ENCODE assay signal across 10 mouse cellular contexts in the genomic region with DNA sequence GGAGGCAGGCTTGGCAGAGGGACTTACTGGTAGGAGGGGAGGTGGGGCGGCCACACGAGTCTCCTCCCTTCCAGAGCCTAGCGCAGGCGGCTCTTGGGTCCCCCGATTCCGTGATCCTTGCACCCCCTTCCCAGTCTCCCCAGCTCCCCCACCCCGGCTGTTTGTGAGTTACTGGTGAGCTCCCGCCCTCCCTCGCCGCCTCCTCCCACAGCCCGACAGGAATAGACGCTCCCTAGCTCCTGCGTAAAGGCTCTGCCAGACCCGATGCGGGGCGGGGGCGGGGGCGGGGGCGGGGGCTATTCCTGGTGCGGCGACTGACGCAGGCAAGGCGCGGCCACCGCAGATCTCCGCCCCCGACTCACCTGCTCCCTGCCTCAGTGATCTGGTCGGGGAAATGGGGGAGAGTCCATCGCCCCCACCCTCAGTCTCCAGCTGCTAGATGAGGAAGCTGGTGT.
DNase-seq lines count a peak whose midpoint lies in the region; ATAC-seq and TF ChIP-seq lines count a peak whose summit lies in the region.
"Had no signal": no experiment of that assay in that cellular context is flagged by ENCODE, and none has a peak within 500 bp of the region (broad histone marks: within the 10 kb centered on the region; RNA-seq: fewer than 3 reads in every experiment).

No protein-coding gene starts in this region.

- H3K27me3 ChIP-seq in heart, adult 2 months (ENCODE audit: control insufficient read depth, insufficient read depth, low read length) = peaks cover 6% of the 10 kb centered on the region; the same call in 1 of the 2 replicates
- H3K27me3 ChIP-seq in embryonic facial prominence, embryonic 10.5 days (replicated peaks; ENCODE audit: low read depth, poor library complexity, severe bottlenecking) = peaks cover 75% of the 10 kb centered on the region
- peaks cover 10% of the 10 kb centered on the region; the same call in 1 of the 2 replicates for H3K27me3 ChIP-seq in hindbrain, embryonic 14.5 days (ENCODE audit: control insufficient read depth, insufficient read depth, low read length)
- H3K27me3 ChIP-seq in limb, embryonic 13.5 days = peaks cover 93% of the 10 kb centered on the region

- no peak for TF ChIP-seq EP300 in heart, adult 2 months (IDR thresholded peaks at IDR 0.05; ENCODE audit: insufficient read depth, low read depth, low read length)

- peak; percentile 17 to 26 for DNase-seq in heart, adult 2 months
- DNase-seq in heart, adult 9 months (ENCODE audit: low spot score in 2 of 2) = no peak
- peak; percentile 36 for DNase-seq in embryonic facial prominence, embryonic 10.5 days (ENCODE audit: low spot score)
- no peak for DNase-seq in hindbrain, embryonic 14.5 days (ENCODE audit: low spot score)
- DNase-seq in adrenal gland, adult 18-20 months (ENCODE audit: low spot score in 2 of 2) = no peak
- no peak for DNase-seq in gastrocnemius, postnatal 10 days

- H3K9me3 ChIP-seq in embryonic facial prominence, embryonic 10.5 days = no peaks in the 10 kb centered on the region
- H3K9me3 ChIP-seq in hindbrain, embryonic 14.5 days (ENCODE audit: control insufficient read depth, low read length) = no peaks in the 10 kb centered on the region
- H3K9me3 ChIP-seq in limb, embryonic 13.5 days = no peaks in the 10 kb centered on the region

- no peak overlapping the region for H3K4me3 ChIP-seq in heart, adult 2 months
- peak overlapping the region; percentile 40 for H3K4me3 ChIP-seq in embryonic facial prominence, embryonic 10.5 days
- no peak overlapping the region for H3K4me3 ChIP-seq in hindbrain, embryonic 14.5 days (replicated peaks; ENCODE audit: low read length)
- H3K4me3 ChIP-seq in limb, embryonic 13.5 days = peak overlapping the region; percentile 24
- H3K4me3 ChIP-seq: erythroblast, embryonic 14.5 days; myocyte had no signal

- intact Hi-C loops in heart, adult 2 months (cut with DNase I) = loop anchor here (5.0 to 10.0 kb wide), 3 partner anchors 223 to 425 kb away; a partner anchor contains a TSS

- 0 out of 2 replicates have a peak, but pooled peaks cover 2% of the 10 kb centered on the region for H3K4me1 ChIP-seq in heart, adult 2 months (ENCODE audit: control insufficient read depth, insufficient read depth, low read length)
- H3K4me1 ChIP-seq in embryonic facial prominence, embryonic 10.5 days = peaks cover 42% of the 10 kb centered on the region
- peaks cover 11% of the 10 kb centered on the region for H3K4me1 ChIP-seq in hindbrain, embryonic 14.5 days (replicated peaks; ENCODE audit: control insufficient read depth, insufficient read depth, low read length)
- peaks cover 29% of the 10 kb centered on the region for H3K4me1 ChIP-seq in limb, embryonic 13.5 days

- no peak for ATAC-seq in hindbrain, embryonic 14.5 days (ENCODE audit: low FRiP score)
- ATAC-seq in limb, embryonic 13.5 days (ENCODE audit: low FRiP score, low read depth) = no peak
- no peak for ATAC-seq in erythroblast, adult 5-6 weeks (replicated peaks; ENCODE audit: low FRiP score, poor library complexity, severe bottlenecking)

- peak overlapping the region; percentile 42 for H3K4me2 ChIP-seq in hindbrain, embryonic 14.5 days (replicated peaks)
- peak overlapping the region; percentile 56 for H3K4me2 ChIP-seq in limb, embryonic 13.5 days (replicated peaks)

- TF ChIP-seq CTCF in heart, adult 2 months (IDR thresholded peaks at IDR 0.05) = no peak

- no peak overlapping the region for H3K27ac ChIP-seq in heart, adult 2 months
- H3K27ac ChIP-seq in embryonic facial prominence, embryonic 10.5 days (replicated peaks) = no peak overlapping the region
- no peak overlapping the region for H3K27ac ChIP-seq in hindbrain, embryonic 14.5 days
- H3K27ac ChIP-seq in limb, embryonic 13.5 days = no peak overlapping the region

- H3K9ac ChIP-seq in heart, adult 2 months (ENCODE audit: low read depth, low read length) = no peak overlapping the region
- no peak overlapping the region for H3K9ac ChIP-seq in hindbrain, embryonic 14.5 days
- H3K9ac ChIP-seq in limb, embryonic 13.5 days = no peak overlapping the region

- no peak for TF ChIP-seq POLR2A in heart, adult 2 months (IDR thresholded peaks at IDR 0.05; ENCODE audit: insufficient read depth, low read depth, low read length)

- 5% methylated on average over 29 of the region's 29 CpGs for WGBS in heart, adult 2 months
- WGBS in embryonic facial prominence, embryonic 10.5 days = 3% methylated on average over 29 of the region's 29 CpGs
- WGBS in hindbrain, embryonic 14.5 days = 3% methylated on average over 24 of the region's 29 CpGs
- WGBS in limb, embryonic 13.5 days = 2% methylated on average over 28 of the region's 29 CpGs

- H3K36me3 ChIP-seq in heart, adult 2 months (ENCODE audit: control insufficient read depth, insufficient read depth, low read length) = no peaks in the 10 kb centered on the region
- H3K36me3 ChIP-seq in embryonic facial prominence, embryonic 10.5 days (replicated peaks) = no peaks in the 10 kb centered on the region
- H3K36me3 ChIP-seq in hindbrain, embryonic 14.5 days (replicated peaks; ENCODE audit: control insufficient read depth, insufficient read depth) = no peaks in the 10 kb centered on the region
- H3K36me3 ChIP-seq in limb, embryonic 13.5 days = no peaks in the 10 kb centered on the region

- no peaks in the 10 kb centered on the region for H3K79me2 ChIP-seq in heart, adult 2 months (replicated peaks; ENCODE audit: control insufficient read depth, insufficient read depth, low read length)

Comparison
In these comparisons a context has a peak if more than half of its experiments do, and no peak if none do; other contexts are left out.
1. DNase-seq: peak in heart, adult 2 months (2 of 2) and embryonic facial prominence, embryonic 10.5 days (single experiment); none in heart, adult 9 months (0 of 2), hindbrain, embryonic 14.5 days (single experiment), adrenal gland, adult 18-20 months (0 of 2) and gastrocnemius, postnatal 10 days (single experiment).
2. H3K4me3 ChIP-seq: peak in embryonic facial prominence, embryonic 10.5 days (single experiment) and limb, embryonic 13.5 days (single experiment); none in heart, adult 2 months (single experiment) and hindbrain, embryonic 14.5 days (single experiment).